Mouse (Mus musculus) liver, embryonic 14.5 days (tissue): ENCODE measurements around the gene Mlh3.

Source experiments
- CTCF ChIP-seq: IDR thresholded peaks from 2 replicates; pipeline ENCODE4 v1.5.1; 2016; ENCODE audit warnings: antibody characterized with exemption, low read depth, control low read depth
- EP300 ChIP-seq: IDR thresholded peaks from 2 replicates; pipeline ENCODE4 v1.6.1; 2016; ENCODE audit warnings: antibody characterized with exemption, low read depth

DNA sequence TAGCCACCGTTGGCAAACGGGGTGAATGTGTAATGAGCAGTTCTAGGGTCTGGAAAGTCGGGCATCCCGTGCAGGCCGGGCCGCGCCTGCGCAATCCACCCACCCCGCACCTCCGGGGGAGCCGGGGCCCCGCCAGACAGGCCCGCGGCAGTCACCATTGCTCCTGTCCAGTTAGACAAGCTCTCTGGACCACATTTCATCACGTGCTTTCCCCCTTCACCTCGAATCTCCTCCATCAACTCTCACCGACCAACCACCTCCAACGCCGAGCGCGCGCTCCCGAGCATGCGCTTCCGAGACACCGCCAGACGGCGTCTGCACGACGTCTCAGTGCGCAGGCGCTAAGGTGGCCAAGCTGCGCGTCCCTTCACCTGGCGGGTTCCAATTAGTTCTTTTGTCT lies at the start of gene Mlh3:
- peak; percentile 81 for TF ChIP-seq CTCF
- no peak for TF ChIP-seq EP300
